Mouse (Mus musculus): Measurements from ENCODE around the gene Noxa1.

The Noxa1 gene

GRCm38 (mm10) chr2:25095109-25095850, at the start of gene Noxa1:
Gene Noxa1 (minus strand): TSS chr2:25095149.
- DNase-seq, result no peak

DNA sequence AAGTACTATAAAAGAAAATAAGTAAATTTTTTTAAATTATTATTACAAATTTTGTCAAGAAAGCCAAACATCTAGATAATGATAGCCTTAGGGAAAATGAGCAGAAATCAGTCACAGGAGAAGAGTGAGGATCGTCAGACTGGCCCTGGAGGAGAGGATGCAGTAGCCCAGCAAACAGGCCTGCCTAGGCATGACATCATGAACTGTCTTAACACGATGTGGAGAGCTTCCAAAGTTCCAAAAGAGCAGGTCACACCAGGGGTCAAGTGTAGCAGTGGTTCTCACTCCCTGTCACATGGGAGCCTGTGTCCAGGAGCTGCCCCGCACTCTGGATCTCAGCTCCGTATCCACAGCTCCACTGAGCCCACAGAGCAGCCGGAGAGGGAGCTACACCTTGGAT, 47.0 kb upstream of the Noxa1 start:
- DNase-seq, result no peak

GRCm38 (mm10) chr2:25141185-25141584, 46.2 kb upstream of the Noxa1 start:
- DNase-seq, result no peak

- DNase-seq, result no peak
These were observed 42.9 kb upstream of the Noxa1 start for GRCm38 (mm10) chr2:25137832-25138231.

- DNase-seq, result no peak
These were observed 36.7 kb upstream of the Noxa1 start for GRCm38 (mm10) chr2:25131601-25132000.

DNA sequence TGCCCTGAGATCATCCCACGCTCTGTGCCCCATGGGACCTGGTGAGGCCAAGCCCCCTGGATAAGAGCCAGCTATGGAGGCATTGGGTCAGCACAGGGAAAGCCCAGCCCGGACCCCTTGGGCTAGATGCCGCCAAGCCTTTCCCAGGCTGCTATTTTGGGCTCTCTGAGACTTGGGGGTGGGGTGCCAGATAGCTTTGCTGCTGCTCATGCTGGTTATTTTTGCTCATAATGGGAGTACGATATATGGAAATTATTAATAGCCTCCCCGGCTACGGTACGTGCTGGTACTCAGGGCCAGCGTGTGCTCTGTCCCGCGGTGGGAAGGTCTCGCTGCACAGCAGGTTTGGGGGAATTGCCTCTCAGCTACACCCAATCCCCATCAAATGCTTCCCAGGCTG, 33.1 kb upstream of the Noxa1 start:
- no peak for DNase-seq

DNA sequence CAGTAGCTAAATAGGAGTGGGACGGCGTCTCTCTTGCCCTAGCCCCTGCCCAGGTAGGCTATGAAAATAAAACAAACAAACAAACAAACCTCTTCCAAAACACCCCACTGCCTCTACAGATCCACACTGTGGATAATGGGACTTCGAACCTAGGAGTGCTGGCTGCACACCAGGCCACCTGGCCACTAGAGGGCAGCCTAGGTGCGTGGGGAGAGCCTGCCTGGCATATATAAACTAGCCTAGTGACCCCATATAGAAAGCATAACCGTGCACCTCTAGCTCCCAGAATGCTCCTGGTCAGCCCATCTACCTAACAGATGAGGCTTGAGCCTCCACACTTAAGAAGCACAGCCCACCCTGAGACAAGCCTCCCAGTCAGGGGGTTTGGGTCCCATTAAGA, 32.3 kb upstream of the Noxa1 start:
- DNase-seq, result peak; percentile 16

DNA sequence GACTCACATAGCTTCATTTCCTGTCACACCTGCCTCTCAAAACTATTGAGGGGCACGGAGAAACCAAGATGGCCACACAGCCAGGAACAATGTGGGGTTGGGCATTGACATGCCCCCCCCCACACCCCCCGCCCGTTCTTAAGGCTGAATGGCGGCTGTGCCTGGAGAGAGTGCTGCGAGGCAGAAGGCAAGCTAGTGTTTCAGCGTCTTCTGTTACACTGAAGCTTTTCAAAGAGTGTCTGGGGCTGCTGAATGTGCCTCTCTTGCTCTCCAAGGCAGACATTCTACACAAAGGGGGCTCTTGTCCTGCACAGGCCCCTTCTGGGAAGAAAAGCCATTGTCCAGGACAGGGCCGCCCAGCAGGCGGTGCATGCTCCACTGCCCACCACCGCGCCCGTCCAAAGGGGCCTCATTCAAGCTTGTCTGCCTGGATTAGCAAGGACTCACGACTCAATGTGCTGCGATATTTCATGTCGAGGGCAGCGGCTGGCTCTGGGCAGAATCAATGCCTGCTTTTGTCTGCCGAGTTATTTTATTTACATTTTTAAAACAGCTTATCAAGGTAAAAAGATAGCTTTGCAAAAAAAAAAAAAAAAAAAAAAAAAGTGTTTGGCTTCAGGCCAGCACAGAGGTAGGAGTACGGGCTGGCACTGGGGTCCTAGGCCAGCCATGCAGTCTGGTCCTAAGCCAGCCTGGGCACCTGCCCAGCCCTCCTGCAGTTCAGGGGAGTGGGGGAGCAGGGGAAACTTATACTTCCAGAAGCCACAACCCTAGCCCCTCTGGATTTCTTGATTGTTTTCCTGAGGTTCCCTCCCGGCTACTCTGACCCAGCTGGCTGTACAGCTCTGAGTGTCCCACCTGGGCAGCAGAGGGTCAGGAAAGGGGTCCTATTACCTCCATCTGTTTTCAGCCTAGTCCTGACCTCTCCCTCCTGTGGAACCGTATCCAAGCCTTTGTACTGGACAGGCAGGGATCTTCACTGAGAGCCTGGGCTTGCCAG, 31.4 kb upstream of the Noxa1 start:
- peak; percentile 21 for DNase-seq

DNA sequence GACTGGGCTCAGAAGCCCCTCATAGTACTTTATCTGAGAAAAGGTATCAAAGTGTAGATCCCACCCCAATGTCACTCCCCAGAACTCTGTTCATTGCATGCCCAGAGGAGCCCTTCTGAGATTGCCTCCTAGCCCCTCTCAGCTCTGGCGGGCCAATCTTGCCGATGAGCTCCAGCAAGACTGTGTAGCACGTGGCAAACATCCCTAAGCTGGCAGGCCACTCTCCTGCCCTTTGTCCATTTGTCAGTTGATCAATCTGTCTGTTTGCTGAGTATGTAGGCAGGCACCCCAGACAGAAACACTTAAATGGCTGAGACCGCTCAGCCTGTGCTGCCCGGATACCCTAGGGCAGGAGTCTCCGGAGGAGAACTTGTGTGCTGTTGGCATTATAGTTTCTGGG, 30.2 kb upstream of the Noxa1 start:
- no peak for DNase-seq

- DNase-seq, result no peak
These were observed 29.5 kb upstream of the Noxa1 start for GRCm38 (mm10) chr2:25124411-25124810.

DNA sequence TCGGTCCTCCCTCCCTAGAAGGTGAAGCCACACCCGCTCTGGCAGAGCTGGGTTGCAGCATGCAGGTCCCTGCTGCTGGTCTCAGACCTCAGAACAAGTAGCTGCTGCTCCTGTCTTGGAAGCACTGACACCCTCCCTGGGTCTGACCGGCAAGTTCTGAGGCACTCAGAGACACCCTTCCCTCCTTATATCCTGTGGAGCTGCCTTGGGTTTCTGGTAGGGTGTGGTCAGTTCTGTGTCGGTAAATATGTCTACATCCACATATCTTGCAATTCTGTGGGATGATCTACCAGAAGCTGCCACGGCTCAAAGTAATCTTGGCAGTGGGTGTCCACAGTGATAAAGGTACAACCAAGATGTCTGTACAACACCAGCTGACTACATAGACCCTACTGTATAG, 28.6 kb upstream of the Noxa1 start:
- DNase-seq, result no peak

DNA sequence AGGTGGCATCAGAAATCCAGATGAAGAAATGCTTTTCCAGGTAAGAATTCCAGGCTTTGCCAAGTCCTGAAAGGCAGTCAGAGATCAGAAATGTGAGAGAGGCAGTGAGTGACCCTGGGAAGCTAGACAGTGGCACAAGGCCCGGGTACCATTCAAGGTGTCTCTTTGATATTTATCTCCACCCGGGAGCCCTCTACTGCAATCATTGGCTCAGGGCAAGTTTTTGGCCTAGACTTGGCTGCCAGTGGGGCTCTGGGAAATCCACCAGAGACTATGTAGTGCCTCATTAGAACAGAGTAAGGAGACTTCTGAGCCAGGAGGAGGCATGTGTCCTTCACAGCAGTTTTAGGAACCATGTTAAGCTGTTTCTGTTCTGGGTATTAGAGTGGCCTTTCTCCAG, 27.7 kb upstream of the Noxa1 start:
- DNase-seq, result no peak

DNA sequence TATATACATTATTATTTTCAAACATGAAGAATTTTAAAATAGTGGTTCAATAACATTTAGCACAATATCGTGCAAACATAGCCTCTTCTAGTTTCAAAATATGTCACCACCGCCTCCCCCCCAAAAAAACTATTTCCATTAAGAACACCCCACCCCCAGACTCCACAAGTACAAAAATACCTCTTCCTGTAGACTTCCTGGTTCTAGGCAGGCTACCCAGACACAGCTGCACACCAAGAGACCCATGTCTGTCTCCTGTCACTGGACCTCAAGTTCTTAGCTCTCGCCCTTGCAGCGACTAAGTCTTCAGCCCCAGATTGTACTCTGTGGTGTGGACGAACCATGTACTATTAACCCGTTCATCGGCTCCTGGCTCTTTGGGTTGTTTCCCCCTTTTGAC, 26.0 kb upstream of the Noxa1 start:
- no peak for DNase-seq

DNA sequence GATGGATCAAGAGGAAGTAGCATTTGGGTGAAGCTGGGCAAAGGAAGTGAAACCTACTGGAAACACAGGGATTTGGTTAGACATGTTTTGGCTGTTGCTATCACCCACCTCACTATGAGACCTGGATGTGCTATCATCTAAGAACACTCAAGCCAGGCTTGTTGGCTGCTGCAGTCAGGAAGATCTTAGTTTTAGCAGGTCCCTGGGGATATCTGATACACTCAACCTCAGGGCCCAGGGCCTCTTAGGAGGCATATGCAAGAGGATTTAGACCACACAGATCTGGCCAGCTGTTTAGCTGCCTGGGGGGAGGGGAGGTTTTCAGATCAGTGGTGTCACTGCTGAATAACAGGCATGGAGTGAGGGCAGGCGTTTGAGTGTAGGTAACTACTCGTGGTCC, 20.5 kb upstream of the Noxa1 start:
- no peak for DNase-seq

GRCm38 (mm10) chr2:25114308-25114707, 19.4 kb upstream of the Noxa1 start:
- DNase-seq, result no peak

- no peak for DNase-seq
These were observed 16.3 kb upstream of the Noxa1 start for GRCm38 (mm10) chr2:25111184-25111791.

- DNase-seq, result no peak
These were observed 15.7 kb upstream of the Noxa1 start for GRCm38 (mm10) chr2:25110505-25111183.

GRCm38 (mm10) chr2:25109487-25109886, 14.5 kb upstream of the Noxa1 start:
- DNase-seq, result no peak

DNA sequence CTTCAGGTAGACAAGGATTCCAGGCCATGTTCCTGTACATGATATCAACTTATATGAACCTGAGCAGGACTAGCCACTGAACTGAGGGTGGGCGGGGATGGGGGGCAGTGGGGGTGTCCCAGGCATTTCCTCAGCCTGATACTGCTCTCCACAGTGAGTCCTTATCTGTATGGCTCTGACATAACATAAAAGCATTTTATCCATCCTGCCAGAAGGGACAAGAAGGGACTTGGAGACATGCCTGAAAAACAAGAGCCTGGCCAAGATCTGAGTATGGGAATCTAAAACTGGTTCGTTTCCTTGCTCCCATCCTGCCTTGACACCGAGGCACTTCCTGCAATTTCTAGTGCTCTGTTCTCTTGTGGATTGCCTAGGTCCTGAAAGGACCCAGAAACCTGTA, 11.1 kb upstream of the Noxa1 start:
- DNase-seq, result no peak

DNA sequence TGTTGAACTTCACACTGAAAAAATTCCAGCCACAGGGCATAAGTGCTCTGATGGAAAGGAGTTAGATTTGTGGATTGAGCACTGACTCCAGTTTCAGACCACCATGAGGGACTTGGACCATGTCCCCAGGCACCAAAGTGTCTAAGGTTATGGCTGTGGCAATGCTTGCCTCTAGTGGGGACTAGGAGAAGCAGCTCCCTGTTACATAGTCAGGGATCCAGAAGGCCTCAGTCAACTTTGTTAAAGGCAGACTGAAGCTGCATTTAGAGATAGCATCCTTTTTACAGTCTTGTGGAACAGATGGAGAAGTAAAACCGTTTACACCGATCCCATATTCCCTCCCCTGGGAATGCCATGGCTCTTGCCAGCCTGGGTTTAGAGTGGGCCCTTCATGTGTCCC, 9.2 kb upstream of the Noxa1 start:
- DNase-seq, result no peak

DNA sequence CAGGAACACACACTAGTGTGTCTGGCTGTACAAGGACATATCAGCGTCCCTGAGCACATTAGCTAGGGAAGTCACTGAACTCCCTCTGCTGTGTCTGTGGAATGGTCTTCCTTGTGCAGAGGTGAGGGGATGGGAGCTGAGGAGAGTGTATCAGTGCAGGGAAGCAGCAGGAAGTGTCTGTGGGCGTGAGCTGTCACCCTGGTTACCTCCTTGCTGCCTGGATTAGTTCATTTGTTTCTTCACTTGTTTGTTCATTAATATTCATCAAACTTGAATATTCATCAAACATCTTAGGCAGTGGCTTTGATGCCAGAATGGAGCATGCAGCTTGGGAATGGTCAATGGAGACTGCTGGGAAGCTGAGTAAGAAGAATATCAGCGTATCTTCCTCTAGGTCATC, 4.8 kb upstream of the Noxa1 start:
- DNase-seq, result peak; percentile 6

GRCm38 (mm10) chr2:25098956-25099355, 4.0 kb upstream of the Noxa1 start:
- DNase-seq, result peak; percentile 9

Data from right cerebral cortex, adult 18-20 months (tissue).